Mouse (Mus musculus): ENCODE measurements at regions not wholly inside any gene's neighbourhood (a gene's known extent, or its start where the extent isn't known, plus 50 kb on each side); places are given as distances from the start of the nearest gene placed in this dataset.

DNA sequence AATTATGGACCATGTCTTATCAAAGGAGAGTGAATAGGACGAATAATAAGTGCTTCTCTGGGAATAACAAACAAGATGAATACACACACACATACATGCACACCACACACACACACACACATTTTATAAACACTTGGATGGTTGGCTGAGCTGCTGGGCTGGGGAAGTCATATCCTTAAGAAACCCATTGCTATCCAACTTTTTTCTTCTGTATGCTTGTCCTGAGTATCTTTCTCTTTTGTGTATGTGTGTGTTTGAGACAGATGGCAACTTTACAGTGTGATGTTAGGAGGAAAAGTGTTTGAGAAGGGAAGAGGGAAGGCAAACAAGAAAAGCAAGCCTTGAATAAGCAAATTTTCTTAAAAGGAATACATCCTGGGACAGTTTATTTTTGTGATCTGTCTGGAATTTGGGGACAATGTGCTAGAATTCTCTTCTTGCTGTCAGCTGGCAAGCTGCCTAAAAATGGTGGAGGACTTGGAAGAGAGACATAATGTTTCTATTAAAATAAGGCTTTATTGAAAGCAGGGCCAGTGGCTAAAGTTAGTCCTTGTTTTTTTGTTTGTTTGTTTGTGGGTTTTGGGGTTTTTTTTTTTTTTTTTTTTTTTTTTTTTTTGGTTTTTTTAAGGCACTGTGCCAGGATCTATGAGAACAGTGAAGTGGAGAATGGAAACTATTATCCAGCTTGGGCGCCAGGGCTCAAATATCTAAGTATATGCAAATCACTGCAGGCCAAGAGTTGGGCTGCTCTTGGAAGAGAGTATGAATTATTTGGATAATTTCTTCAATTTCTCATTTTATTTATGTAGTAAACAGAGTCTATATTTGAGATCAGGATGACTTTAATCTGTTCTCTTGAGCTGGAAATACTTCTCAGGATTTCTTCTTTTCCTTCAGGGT lies 766.2 kb downstream of the Bcl11a start:
- no peak for TF ChIP-seq CTCF (conservative IDR thresholded peaks at IDR 0.05; ENCODE audit: low read length)
- no peak for TF ChIP-seq POU5F1 (IDR thresholded peaks at IDR 0.05; ENCODE audit: borderline replicate concordance, low read length)
- TF ChIP-seq NANOG (IDR thresholded peaks at IDR 0.05; ENCODE audit: borderline replicate concordance, low read length), result no peak

All from E14TG2a.4 (cell line).